Mouse (Mus musculus): ENCODE results near the gene Sgms2.

Sgms2 gene

DNA sequence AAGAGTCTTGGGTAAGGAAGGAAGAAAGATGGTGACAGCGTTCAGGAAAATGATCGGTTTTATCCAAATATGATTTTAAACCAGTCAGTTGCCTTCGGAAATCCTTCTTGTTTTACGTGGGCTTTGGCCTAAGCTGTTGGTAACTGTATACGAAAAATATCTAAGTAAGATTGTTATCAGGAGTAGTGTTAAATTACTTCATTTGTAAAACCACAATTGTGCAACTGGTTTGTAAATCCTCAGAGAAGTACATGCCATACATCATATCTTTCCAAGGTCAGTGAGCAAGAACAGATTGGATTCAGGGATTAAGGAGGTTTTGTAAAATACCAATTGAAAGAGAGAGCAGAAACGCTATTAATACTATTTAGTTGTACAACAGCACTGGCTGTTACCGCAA is 185.0 kb downstream of the Sgms2 start:
- DNase-seq (ENCODE audit: low spot score): no peak

DNA sequence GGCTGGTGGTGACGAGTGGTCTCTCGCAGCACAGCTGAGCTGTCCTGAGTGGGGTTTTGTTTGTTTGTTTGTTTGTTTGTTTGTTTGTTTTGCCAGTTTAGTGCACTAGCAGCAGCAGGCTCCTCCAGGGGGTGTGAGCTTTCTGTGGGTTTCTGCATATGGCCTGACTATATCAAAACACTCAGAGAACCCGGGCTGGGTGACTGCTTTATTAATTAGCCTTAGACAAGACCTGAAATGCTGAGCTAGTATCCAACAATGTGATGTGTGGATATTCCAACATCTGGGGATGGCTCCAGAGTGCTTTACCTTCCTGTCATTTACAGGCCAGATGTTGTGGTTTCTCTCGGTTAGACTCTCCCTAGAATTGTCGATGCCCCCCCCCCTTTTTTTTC is 187.9 kb downstream of the Sgms2 start:
- no peak for DNase-seq (ENCODE audit: low spot score)

DNA sequence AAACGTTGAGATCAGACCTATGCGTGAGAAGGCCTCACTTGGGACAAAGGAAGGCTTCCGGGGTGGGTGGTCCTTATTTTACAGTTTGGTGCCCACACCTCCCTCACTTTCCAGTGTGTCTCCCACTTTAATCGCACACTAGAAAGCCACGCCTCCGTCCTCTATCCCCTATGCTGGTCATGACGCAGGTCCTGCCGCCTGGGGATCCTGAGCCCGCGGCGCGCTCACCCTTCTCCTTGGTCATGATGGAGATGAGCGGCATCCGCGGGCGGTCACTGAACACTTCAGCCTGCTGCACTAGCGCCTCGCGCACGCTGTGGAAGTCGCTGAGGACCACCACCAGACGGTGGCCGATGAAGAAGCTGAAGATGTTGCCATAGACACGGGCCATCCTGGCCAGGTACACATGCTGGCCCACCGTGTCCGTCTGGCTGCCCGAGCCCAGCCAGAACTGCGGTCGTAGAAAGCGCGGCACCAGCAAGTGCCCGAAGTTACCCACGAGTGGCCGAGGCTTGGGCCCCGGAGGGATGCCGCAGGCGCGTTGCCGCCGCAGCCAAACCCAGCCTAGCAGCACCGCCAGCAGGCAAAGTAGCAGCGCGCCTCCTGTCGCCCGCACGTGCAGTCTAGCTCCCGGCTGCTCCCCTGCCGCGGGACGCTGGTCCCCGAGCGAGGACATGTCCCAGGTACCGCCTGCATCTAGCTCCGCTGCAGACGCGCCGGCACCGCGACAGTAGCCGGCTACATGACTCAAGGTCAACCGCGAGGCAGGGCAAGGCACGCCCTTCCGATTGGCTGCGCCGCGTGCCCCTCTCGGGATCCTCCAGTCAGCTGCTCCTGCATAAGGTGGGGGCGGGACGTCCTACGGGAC is 188.5 kb downstream of the Sgms2 start, which contains the start of gene Cyp2u1:
Cyp2u1 (minus strand) TSS at position 776 of the 868 bp plus-strand sequence.
- peak; percentile 87 for DNase-seq (ENCODE audit: low spot score)

DNA sequence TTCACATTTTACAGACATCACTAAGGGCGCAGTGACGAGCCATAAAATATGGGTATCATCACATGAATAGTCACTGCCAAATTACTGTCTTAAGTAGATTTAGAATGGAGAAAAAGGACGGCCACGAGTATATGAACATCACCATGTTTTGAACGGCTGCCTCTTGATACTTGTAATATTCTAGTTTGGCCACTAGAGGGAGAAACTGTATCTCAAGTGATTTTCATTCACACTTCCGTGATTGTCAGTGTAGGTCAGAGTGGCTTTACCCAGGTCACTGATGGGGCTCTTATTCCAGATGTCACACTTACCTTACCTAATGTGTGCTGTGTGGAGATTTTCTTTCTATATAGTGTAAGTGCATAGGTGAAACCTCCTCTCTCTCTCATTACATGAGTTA is 191.3 kb downstream of the Sgms2 start:
- DNase-seq (ENCODE audit: low spot score): no peak

DNA sequence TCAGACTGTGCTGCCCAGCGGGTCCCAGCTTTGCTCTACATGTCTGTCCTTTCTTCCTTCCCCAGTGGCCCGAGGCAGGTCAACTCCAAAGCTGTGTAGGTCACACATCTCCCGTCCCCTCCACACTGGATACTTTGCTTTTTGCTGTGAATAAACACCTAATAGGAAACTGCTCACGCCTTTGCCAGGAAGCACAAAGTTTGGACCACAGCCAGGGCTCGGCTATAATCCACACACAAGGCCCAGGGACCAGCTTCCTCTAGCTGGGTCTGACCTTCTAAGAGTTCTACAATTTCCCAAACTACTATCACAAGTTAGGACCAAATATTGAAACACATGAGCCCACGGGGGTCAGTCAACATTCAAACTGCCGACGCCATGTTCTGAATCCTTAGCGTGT is 192.1 kb downstream of the Sgms2 start:
- DNase-seq (ENCODE audit: low spot score): no peak

DNA sequence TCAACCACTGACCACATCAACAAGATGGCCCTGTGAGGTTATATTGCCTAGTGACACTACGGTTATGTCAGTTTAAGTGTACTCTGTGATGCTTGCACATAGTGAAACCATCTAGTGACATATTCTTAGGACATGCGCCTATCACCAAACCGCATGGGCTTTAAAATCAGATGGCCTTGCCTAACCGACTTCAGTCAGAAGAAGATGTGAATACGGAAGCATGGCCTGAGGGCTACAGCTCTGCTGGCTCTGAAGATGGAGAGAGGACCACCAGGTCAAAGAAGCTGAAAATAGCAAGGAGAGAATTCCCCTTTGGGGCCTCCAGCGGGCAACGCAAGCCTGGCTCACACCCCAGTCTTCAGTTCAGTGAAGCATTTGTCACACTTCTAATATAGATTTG is 194.3 kb downstream of the Sgms2 start:
- no peak for DNase-seq (ENCODE audit: low spot score)

DNA sequence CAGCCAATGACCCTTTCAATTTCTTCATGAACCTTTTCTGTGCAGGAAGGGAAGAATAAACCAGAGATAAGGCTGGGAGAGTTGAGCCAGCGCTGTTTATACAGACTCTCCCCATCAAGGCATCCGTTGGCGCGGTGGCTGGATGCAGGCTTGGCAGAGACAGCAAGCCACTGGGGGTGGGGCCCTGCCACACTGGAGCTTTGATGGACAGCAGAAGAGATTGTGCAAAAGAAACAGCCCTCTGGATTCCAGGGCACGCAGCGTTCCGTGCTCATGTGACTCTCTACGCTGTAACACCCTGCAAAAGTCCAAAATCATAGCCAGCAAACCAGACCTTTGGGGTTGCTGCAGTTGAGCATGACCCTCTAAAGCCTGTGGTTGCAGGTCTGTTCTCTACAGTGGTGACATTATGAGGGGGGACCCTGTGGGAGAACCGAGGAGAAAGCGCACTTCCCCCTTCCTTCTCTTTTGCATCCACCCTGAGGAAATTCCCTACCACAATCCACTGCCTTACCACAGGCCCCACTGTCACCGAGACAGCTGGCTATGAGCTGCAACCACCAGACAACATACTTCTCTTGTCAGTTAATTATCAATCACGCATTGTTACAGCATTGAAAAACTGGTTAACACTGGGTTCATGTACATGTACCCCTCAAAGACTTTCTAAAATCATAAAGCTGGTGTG is 195.6 kb downstream of the Sgms2 start:
- no peak for DNase-seq (ENCODE audit: low spot score)

DNA sequence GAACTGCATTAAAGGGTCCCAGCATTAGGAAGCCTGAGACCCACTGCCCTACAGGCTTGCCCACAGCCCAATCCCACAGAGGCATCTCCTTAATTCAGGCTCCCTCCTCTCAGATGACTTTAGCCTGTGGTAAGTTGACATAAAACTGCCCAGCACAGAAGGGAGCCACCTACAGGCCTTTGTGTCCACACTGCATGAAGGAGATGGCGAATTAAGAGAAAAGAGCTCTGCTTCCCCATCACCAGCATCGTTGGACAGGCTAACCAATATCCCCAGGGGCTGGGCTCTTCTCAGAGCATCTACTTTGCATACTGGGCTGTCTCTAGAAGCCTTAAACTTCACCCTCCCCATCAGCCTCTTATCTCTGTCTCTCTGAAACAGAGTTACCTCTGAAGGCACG is 196.7 kb downstream of the Sgms2 start:
- DNase-seq (ENCODE audit: low spot score): no peak

DNA sequence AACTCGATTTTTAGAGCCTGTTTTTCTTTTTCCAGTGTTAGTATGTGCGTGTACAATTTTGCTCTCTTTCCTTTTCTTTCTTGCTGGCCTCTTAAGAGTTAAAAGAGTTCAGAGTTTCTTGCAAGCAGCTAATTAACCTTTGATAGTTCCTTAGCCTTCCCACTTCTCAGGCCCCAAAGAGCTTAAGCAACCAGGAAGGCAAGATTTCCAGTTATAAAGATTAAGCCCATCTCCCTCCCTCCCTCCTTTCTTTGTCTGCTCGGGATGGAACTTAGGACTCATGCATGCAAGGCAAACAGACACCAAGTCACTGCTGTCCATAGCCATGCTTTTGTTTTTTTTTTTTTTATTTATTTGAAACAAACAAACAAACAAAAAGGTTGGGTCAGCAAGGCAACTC is 198.3 kb downstream of the Sgms2 start:
- DNase-seq (ENCODE audit: low spot score): no peak

DNA sequence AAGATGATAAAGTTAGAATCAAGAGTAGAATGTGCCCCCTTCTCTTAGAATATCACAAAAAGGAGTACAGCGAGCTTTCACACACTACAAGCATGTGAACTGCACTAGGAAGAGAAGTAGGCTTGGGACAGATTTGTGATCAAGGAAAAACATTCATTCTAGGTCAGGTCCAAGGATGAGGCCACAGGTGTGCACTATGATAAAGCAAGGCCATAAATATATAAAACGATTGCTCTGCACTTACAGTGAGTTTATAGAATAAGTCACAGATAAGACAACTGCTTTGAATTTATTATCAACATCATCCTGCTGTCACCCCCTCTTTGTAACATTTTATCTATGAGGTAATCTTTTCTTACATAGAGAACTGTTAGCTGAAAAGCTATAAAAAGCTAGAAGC is 198.9 kb downstream of the Sgms2 start:
- no peak for DNase-seq (ENCODE audit: low spot score)

DNA sequence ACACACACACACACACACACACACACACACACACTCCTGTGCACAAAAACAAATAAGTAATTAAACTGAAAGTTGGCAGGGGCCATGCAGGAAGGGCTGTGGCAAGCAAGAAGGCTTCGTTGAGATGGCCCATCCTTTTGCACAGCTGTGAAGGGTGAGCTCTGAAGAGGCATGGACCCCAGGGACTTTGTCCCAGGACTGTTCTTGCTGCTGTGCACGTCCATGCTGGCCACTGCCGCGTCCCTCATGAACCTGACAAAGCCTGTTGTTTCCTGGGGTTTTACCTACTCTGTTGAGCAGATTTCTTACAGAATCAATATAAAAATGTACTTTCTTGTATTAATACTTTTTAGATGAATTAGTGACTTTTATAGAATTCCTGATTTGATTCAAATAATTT is 199.3 kb downstream of the Sgms2 start:
- no peak for DNase-seq (ENCODE audit: low spot score)

DNA sequence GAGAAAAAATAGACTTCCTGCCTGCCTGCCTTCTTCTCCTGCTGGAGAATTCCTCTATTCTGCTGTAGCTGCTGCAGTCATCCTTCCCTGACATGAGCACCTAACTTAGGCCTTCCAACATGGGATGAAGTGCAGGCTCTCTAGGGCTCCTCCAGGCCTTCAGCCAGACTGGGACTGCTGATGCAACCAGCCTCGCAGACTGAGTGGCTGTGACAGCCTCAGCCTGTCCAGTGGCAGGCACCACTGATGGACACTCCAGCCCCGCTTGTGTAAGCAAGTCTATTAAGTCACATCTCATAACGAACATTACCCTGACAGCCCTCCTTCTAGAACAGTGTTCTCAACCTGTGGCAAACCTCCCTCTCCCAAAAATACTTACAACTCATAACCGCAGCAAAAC is 217.1 kb downstream of the Sgms2 start:
- no peak for DNase-seq (ENCODE audit: low spot score)

DNA sequence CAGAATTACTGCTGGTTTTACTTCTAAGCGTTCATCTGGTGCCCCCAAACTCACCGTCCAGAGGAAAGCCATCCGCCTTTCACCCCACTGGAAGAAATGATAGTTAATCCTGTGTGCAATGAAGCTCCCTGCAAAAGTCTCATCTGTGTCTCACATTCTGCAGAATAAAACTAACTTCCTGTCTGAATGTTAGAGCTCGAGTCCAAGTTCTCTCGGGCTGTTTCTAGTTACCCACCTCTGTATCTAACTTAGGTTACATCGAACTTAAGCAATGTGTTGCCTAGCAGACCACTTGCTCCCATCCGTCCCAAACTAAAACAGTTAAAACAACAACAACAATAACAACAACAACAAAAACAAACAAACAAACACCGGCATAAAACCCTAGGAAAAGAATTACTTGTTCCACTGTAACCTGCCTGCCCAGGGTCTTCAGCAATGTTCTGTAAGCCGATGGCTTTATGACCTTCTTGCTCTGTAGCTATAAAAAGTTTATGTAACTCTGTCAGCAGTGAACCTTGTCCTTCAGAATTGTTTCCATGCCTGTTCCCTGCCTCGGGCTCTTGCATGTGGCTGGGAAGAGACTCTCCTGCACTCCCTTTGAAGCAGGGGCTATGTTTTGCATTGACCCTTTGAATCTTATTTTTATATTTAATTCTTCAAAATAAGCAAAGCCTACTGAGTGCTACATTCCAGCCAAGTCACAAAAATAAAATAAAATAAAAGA is 218.7 kb downstream of the Sgms2 start:
- DNase-seq (ENCODE audit: low spot score): no peak

DNA sequence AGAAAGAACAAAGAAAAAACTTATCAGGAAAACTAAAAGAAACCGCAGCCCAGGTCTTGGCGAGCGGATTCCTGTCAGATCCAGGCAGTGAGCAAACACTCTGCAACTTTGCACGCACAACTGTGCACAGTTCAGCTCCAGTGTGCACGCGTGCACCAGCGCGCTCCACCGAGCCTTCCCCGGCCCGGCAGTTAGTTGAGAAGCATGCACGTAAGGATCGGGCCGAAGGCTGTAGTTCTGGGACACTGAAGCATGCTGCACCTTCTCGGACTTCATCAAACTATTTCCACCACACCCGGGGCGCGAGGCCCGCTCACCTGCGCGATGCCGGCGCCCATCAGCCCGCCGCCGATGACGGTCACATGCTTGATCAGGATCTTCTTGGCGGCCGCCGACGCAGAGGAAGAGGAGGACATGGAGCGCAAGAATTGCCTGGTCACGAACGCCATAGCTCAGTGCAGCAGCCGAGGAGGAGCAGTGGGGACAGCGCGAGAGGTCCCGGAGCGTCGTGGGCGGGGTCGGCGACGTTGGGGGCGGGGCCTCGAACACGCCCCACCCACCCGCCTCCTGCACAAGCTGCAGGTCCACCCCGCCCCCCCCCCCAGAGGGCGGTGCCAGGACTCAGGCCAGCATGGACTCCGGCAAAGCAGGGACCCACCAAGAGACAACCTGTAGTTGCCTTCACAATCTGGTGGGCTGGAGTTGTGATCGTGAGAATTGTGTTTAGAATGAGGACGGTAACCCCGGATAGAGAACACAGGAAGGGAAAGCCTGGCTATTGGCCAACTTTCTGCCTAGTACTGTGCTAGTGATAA is 219.4 kb downstream of the Sgms2 start, which contains the start of gene Hadh:
Hadh (minus strand) TSS at position 543 of the 815 bp plus-strand sequence.
- DNase-seq (ENCODE audit: low spot score): peak; percentile 93

DNA sequence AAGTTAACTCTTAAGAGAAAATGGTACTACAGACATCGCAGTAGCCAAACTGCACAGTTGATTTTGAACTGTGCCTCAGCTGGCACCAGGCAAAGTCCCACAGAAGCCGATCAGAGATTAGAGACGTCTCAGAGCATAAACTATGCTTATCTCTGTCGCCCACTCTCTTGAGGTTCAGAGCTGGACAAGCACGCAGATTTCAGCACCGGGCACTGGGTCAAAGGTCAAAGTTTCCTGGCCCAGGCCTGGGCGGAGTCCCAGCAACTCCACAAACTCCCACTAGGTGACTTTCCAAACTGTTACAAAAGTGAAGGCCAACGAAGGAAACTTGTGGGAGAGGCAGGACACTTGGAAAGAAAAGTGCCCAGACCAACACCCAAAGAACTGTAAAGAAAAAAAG is 220.1 kb downstream of the Sgms2 start:
- DNase-seq (ENCODE audit: low spot score): peak; percentile 79

DNA sequence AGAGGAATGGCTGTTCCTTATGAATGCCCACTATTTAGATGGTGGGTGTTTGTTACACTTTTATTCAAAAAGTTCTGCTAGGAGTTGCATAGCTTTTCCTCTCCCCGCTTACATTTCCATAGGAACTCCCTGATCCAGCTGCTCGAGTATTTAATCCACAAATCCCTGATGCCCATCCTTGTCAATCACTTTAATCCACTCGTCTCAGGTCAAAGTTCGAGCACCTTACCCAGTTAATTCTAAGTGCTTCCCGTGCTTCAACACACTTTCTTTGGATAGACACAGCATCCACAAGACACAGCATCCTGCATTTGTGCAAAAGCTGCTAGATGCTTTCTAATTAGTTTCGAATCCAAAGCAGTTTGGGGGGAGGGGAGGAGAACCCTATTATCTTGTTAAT is 220.8 kb downstream of the Sgms2 start:
- DNase-seq (ENCODE audit: low spot score): no peak

Measured in testis, postnatal 10 days (tissue).